Mouse (Mus musculus): ENCODE measurements at regions not wholly inside any gene's neighbourhood (a gene's known extent, or its start where the extent isn't known, plus 50 kb on each side); places are given as distances from the start of the nearest gene placed in this dataset.

DNA sequence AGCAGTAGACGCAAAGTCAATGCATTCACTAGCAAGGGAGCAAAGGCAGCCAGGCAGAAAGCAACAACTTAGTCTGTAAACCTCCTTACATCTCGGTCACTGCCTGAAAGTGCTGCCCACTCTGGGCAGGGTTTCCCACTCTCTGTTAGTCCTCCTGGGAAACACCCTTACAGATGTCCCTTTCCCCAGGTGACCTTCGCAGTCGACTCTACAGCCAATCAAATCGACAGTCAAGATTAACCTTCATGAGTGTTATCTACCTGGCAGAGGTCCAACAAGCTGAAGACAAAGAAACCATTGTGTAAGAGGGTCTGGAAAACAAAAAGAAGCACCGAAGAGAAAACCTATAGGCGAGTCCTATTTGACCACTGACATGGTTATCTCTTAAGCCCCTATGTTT, 229.0 kb downstream of the Dact1 start:
- Histone ChIP-seq H3K36me3 (replicated peaks; ENCODE audit: low read length) (no peaks in the 10 kb centered on the region), H3K9me3 (peaks cover 13% of the 10 kb centered on the region), H3K27me3 (replicated peaks) (no peaks in the 10 kb centered on the region), H3K4me1 (no peaks in the 10 kb centered on the region), H3K4me3 (replicated peaks) (no peak overlapping the region)
- TF ChIP-seq FLI1 (IDR thresholded peaks at IDR 0.05; ENCODE audit: low read length) (no peak), GATA1 (IDR thresholded peaks at IDR 0.05; ENCODE audit: borderline replicate concordance, low read length) (no peak)

DNA sequence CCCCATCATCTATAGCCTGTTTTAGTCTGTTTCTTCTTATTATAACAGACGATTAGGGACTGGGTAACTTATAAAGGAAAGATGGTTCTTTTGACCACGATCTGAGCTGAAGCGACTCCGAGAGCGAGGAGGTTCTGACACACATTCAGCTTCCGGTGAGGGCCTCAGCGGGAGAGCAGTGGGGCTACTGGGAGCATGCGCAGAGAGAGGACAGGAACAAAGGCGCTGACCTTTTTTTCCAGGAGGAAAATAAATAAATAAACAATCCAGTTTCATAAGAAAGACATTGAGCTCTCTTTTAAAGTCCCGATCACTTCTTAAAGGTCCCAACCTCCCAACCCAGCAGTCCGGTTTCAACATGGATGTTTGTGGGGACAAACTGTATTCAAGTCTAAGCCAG, 230.6 kb downstream of the Dact1 start:
- Histone ChIP-seq H3K4me3 (replicated peaks) (no peak overlapping the region), H3K4me1 (no peaks in the 10 kb centered on the region), H3K36me3 (replicated peaks; ENCODE audit: low read length) (no peaks in the 10 kb centered on the region), H3K27me3 (replicated peaks) (no peaks in the 10 kb centered on the region), H3K9me3 (peaks cover 13% of the 10 kb centered on the region)
- TF ChIP-seq FLI1 (IDR thresholded peaks at IDR 0.05; ENCODE audit: low read length): no peak
- TF ChIP-seq GATA1 (IDR thresholded peaks at IDR 0.05; ENCODE audit: borderline replicate concordance, low read length): no peak

DNA sequence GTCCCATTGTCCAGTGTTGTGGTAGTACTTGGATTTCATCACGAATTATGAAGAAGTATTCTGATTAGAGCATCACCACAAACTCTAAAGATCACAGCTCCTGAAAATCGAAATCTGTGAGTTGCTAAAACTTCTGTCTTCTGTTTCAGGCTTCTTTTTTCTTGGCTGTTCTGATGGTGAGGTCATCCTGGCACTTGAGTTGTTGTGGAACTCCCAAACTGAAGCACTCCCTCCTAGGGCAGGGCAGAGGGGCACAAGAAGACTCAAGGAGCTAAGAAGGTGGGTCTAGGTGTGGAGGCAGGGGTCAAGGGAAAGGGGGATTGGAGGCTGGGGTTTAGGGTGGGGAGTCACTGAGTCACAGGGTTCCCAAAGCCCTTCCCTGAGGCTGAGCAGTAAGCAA, 232.3 kb downstream of the Dact1 start:
- no peaks in the 10 kb centered on the region for H3K27me3 ChIP-seq (replicated peaks)
- no peak overlapping the region for H3K4me3 ChIP-seq (replicated peaks)
- TF ChIP-seq FLI1 (IDR thresholded peaks at IDR 0.05; ENCODE audit: low read length) (no peak), GATA1 (IDR thresholded peaks at IDR 0.05; ENCODE audit: borderline replicate concordance, low read length) (no peak)
- no peaks in the 10 kb centered on the region for H3K4me1 ChIP-seq
- peaks cover 17% of the 10 kb centered on the region for H3K9me3 ChIP-seq
- no peaks in the 10 kb centered on the region for H3K36me3 ChIP-seq (replicated peaks; ENCODE audit: low read length)

DNA sequence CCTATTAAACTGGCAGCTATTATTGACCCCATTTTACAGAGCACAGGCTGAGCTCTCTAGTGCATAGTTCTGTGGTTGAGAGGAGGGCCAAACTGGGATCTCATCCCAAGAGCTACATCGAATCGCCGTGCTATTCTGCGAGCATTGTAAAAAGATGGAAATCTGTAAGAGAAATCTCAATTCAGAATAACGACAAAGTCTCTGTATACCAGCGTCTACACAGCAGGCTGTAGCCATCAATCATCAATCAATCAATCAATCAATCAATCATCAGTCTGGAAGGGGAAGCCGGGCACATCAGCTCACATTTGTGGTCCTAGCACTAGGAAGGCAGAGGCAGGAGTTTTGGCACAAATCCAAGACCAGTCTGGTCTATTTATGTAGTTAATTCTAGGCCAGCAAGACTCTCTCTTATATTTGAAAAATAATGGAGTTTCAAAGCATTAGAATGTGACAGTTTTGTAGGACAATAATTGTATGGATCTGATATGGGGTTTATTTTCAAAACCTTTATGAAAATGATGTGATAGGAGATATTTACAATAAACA, 234.0 kb downstream of the Dact1 start:
- H3K9me3 ChIP-seq: peaks cover 11% of the 10 kb centered on the region
- no peaks in the 10 kb centered on the region for H3K27me3 ChIP-seq (replicated peaks)
- TF ChIP-seq FLI1 (IDR thresholded peaks at IDR 0.05; ENCODE audit: low read length) (no peak), GATA1 (IDR thresholded peaks at IDR 0.05; ENCODE audit: borderline replicate concordance, low read length) (no peak)
- H3K4me3 ChIP-seq (replicated peaks): no peak overlapping the region
- H3K4me1 ChIP-seq: no peaks in the 10 kb centered on the region
- no peaks in the 10 kb centered on the region for H3K36me3 ChIP-seq (replicated peaks; ENCODE audit: low read length)

DNA sequence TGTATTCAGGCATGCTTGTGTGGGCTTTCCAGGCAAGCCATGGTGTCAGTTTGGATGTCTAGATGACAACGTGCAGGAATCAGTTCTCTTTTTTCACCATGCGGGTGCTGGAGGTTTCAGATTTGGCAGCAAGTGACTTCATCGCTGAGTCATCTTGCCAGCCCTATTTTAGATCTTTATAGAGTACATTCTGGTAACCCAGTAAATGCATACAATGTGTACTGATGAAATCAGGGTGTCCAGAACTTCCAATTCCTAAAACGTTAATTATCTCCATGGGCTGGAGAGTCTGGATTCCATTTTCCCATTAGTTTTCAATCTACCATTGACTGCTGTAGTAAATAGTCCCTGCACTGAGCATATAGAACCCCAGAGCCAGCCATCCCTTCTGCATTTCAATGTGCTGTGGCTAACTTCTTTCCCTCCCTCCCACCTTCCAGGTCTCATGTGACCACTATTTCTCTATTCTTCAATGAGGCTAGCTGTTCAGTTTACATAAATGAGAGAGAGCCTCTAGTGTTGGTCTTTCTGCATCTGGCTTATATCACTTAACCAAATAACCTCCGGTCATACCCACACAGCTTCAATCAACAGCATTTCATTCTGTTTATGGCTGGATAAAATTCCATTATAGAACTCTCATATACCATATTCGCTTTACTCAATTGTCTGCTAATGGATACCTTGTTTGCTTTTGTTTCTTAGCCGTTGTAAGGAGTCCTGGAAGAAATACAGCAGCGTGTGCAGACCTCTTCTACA, 234.9 kb downstream of the Dact1 start:
- Histone ChIP-seq H3K4me3 (replicated peaks) (no peak overlapping the region), H3K27me3 (replicated peaks) (no peaks in the 10 kb centered on the region), H3K9me3 (peaks cover 12% of the 10 kb centered on the region; the same call in 1 of the 2 replicates), H3K36me3 (replicated peaks; ENCODE audit: low read length) (no peaks in the 10 kb centered on the region), H3K4me1 (no peaks in the 10 kb centered on the region)
- TF ChIP-seq FLI1 (IDR thresholded peaks at IDR 0.05; ENCODE audit: low read length): no peak
- no peak for TF ChIP-seq GATA1 (IDR thresholded peaks at IDR 0.05; ENCODE audit: borderline replicate concordance, low read length)

DNA sequence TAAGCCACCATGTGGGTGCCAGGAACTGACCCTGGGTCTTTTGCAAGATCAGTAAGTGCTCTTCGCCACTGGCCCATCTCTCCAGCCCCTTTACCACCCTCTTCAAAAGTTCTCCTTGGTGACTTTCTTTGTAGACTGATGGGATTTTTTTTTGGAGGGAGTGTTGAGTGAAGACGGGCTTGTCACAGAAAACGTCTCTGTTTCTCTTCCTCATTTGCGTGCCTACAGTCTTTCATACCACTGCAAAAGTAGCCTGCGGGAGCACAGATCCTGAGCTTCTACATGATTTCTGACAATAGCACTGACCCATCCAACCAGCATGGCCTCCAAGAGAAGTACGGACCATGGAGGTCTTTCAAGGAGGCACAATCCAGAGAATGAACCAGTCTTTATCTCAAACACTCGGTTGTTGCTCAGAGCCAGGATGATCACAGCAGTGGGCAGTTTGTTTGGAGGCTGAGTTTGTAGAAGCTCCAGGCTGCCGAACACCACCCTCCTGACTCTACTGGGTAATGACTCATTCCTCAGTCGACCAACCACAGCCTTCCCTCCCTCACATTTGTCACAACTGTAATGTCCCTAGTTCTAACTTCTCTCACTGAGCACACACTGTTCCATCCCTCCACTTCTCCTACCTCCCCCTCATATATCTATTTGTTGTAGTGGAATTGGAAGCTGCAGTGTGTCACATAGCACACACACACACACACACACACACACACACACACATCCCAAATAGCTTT, 237.0 kb downstream of the Dact1 start:
- Histone ChIP-seq H3K4me1 (no peaks in the 10 kb centered on the region), H3K27me3 (replicated peaks) (no peaks in the 10 kb centered on the region), H3K4me3 (replicated peaks) (no peak overlapping the region), H3K9me3 (peaks cover 12% of the 10 kb centered on the region; the same call in 1 of the 2 replicates), H3K36me3 (replicated peaks; ENCODE audit: low read length) (no peaks in the 10 kb centered on the region)
- TF ChIP-seq GATA1 (IDR thresholded peaks at IDR 0.05; ENCODE audit: borderline replicate concordance, low read length) (no peak), FLI1 (IDR thresholded peaks at IDR 0.05; ENCODE audit: low read length) (no peak)

DNA sequence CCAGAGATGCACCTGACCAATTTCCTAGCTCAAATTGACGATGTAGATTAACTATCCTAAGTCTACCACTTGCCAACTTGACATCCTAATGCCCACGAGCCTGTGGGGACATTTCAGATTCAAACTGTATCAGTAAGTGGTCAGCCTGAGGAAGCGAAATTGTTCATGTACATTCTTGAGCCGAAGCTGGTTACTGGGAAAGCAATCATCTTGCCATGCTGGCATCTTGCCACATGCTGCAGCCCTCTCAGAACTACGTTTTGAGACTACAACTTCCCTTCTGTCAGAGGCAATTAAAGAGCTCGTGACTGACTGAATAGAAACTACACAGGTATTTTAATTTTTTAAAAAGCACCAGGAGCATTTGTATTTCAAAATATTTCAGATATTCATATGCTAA, 239.7 kb downstream of the Dact1 start:
- Histone ChIP-seq H3K27me3 (replicated peaks) (no peaks in the 10 kb centered on the region), H3K4me1 (no peaks in the 10 kb centered on the region), H3K9me3 (peaks cover 12% of the 10 kb centered on the region; the same call in 1 of the 2 replicates), H3K36me3 (replicated peaks; ENCODE audit: low read length) (no peaks in the 10 kb centered on the region), H3K4me3 (replicated peaks) (no peak overlapping the region)
- TF ChIP-seq FLI1 (IDR thresholded peaks at IDR 0.05; ENCODE audit: low read length) (no peak), GATA1 (IDR thresholded peaks at IDR 0.05; ENCODE audit: borderline replicate concordance, low read length) (no peak)

DNA sequence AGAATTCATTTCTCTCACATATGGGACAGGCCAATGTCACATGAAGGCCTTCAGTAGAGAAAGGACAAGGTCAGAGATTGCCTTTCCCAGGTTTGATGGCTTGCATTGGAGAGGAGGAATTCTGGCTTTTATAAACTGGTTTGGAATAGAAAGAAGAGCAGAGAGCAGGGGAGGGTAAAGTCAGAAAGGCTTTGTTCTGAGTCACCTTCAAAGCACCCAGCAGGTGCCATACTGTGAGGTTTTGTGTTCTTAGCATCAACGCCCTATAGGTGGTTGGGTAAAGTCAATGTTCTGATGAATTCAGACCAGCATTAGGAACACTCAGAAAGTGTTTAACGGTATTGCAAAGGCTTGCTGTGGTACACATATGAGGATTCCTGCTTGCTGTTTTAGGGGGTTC, 244.5 kb downstream of the Dact1 start:
- Histone ChIP-seq H3K4me3 (replicated peaks) (no peak overlapping the region), H3K9me3 (peaks cover 9% of the 10 kb centered on the region), H3K36me3 (replicated peaks; ENCODE audit: low read length) (no peaks in the 10 kb centered on the region), H3K27me3 (replicated peaks) (no peaks in the 10 kb centered on the region), H3K4me1 (no peaks in the 10 kb centered on the region)
- no peak for TF ChIP-seq GATA1 (IDR thresholded peaks at IDR 0.05; ENCODE audit: borderline replicate concordance, low read length)
- TF ChIP-seq FLI1 (IDR thresholded peaks at IDR 0.05; ENCODE audit: low read length): no peak

DNA sequence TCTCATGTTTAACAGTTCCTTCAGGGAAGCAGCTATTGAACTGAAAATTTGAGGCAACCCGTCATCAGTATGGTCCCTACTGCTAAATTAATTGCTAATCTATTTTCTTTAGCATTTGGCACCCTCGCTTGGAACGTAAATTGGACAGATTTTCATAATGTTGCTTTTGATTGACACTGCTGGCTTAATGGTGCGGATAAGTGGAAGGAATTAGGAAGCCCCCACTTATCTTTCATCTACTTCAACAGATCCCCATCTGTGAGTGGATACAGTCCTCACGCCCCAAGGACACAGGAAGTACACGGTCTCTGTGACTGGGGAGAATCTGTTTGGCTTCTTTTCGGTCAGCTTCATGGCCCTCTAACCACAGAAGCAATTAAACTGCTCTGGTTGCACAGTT, 251.6 kb downstream of the Dact1 start:
- Histone ChIP-seq H3K4me1 (no peaks in the 10 kb centered on the region; the same call in 1 of the 2 replicates), H3K27me3 (replicated peaks) (no peaks in the 10 kb centered on the region), H3K36me3 (replicated peaks; ENCODE audit: low read length) (no peaks in the 10 kb centered on the region), H3K9me3 (peaks cover 23% of the 10 kb centered on the region), H3K4me3 (replicated peaks) (no peak overlapping the region)
- TF ChIP-seq FLI1 (IDR thresholded peaks at IDR 0.05; ENCODE audit: low read length) (no peak), GATA1 (IDR thresholded peaks at IDR 0.05; ENCODE audit: borderline replicate concordance, low read length) (no peak)
